13 mouse cellular contexts compared by ENCODE assay signal in genomic region chr17:5623181-5623580, GRCm38 (mm10).
DNase-seq lines count a peak whose midpoint lies in the region; ATAC-seq lines count a peak whose summit lies in the region.
"Had no signal": no experiment of that assay in that cellular context is flagged by ENCODE, and none has a peak within 500 bp of the region (broad histone marks: within the 10 kb centered on the region; RNA-seq: fewer than 3 reads in every experiment).

No protein-coding gene starts in this region.

- no peak overlapping the region for H3K4me2 ChIP-seq in lung, embryonic 16.5 days (ENCODE audit: low read depth, low read length)
- no peak overlapping the region for H3K4me2 ChIP-seq in forebrain, embryonic 12.5 days
- H3K4me2 ChIP-seq: hindbrain, embryonic 15.5 days had no signal

- peak; percentile 43; the same call in 1 of the 2 replicates for ATAC-seq in lung, embryonic 16.5 days (ENCODE audit: low read depth)
- no peak for ATAC-seq in forebrain, embryonic 12.5 days (ENCODE audit: low FRiP score)
- no peak for ATAC-seq in erythroid progenitor cell, adult 5-6 weeks (replicated peaks; ENCODE audit: low FRiP score, poor library complexity, severe bottlenecking)
- ATAC-seq: forebrain, postnatal 0 days had no signal

- no peak overlapping the region for H3K4me3 ChIP-seq in lung, embryonic 16.5 days (ENCODE audit: low read length)
- no peak overlapping the region for H3K4me3 ChIP-seq in forebrain, embryonic 12.5 days (replicated peaks)
- H3K4me3 ChIP-seq: hindbrain, embryonic 15.5 days; limb, embryonic 10.5 days had no signal

- H3K36me3 ChIP-seq in lung, embryonic 16.5 days (ENCODE audit: control insufficient read depth, insufficient read depth, low read length) = no peaks in the 10 kb centered on the region
- no peaks in the 10 kb centered on the region for H3K36me3 ChIP-seq in forebrain, embryonic 12.5 days (replicated peaks)
- H3K36me3 ChIP-seq: hindbrain, embryonic 15.5 days; limb, embryonic 10.5 days had no signal

- H3K27ac ChIP-seq in lung, embryonic 16.5 days (ENCODE audit: low read length) = no peak overlapping the region
- H3K27ac ChIP-seq in forebrain, embryonic 12.5 days = no peak overlapping the region
- H3K27ac ChIP-seq: hindbrain, embryonic 15.5 days; limb, embryonic 10.5 days had no signal

- DNase-seq in cerebellum, adult 18-20 months = peak; percentile 36 to 40
- no peak for DNase-seq in cerebellum, postnatal 4 days (ENCODE audit: low spot score in 2 of 2)
- peak; percentile 25 for DNase-seq in urinary bladder, adult 2 months (ENCODE audit: low spot score)
- no peak for DNase-seq in urinary bladder, postnatal 10 days (ENCODE audit: low spot score)
- no peak for DNase-seq in layer of hippocampus, postnatal 14 days (ENCODE audit: low spot score in 2 of 2)
- DNase-seq: B cell, adult 2 months; forebrain, postnatal 0 days; gastrocnemius, postnatal 36 days had no signal

- H3K27me3 ChIP-seq in lung, embryonic 16.5 days (ENCODE audit: control insufficient read depth, insufficient read depth, low read depth, low read length) = no peaks in the 10 kb centered on the region
- no peaks in the 10 kb centered on the region for H3K27me3 ChIP-seq in forebrain, embryonic 12.5 days
- H3K27me3 ChIP-seq: hindbrain, embryonic 15.5 days had no signal

- H3K4me1 ChIP-seq in lung, embryonic 16.5 days (replicated peaks; ENCODE audit: control insufficient read depth, insufficient read depth, low read length) = no peaks in the 10 kb centered on the region
- no peaks in the 10 kb centered on the region for H3K4me1 ChIP-seq in forebrain, embryonic 12.5 days
- H3K4me1 ChIP-seq: limb, embryonic 10.5 days had no signal

- H3K9ac ChIP-seq in lung, embryonic 16.5 days (ENCODE audit: low read length) = no peak overlapping the region
- no peak overlapping the region for H3K9ac ChIP-seq in forebrain, embryonic 12.5 days
- H3K9ac ChIP-seq: forebrain, postnatal 0 days; hindbrain, embryonic 15.5 days had no signal

- H3K9me3 ChIP-seq in lung, embryonic 16.5 days (ENCODE audit: control insufficient read depth, low read length) = no peaks in the 10 kb centered on the region
- H3K9me3 ChIP-seq in forebrain, embryonic 12.5 days = no peaks in the 10 kb centered on the region
- H3K9me3 ChIP-seq: hindbrain, embryonic 15.5 days; limb, embryonic 10.5 days had no signal

Comparison
In these comparisons a context has a peak if more than half of its experiments do, and no peak if none do; other contexts are left out.
1. DNase-seq: peak in cerebellum, adult 18-20 months (2 of 2) and urinary bladder, adult 2 months (single experiment); none in cerebellum, postnatal 4 days (0 of 2), urinary bladder, postnatal 10 days (single experiment) and layer of hippocampus, postnatal 14 days (0 of 2).